Mouse (Mus musculus) embryonic facial prominence, embryonic 11.5 days (tissue): ENCODE measurements around the gene Scn8a. TPM values are rescaled to one million over a fixed set of nuclear protein-coding genes. Genes with fewer than 3 reads are reported as not detected.
A peak's percentile ranks its signal among the peaks of the same experiment; 100 is the strongest.

Source experiments
- ATAC-seq: fragments of 200-750 bp; cut with Nextera tagmentation; replicated peaks from 2 replicates; pipeline ENCODE4 v1.8.0; 2017; ENCODE audit warnings: low read depth; ENCODE audit not compliant: insufficient number of reproducible peaks, low FRiP score, low TSS enrichment
- DNase-seq: peaks from one replicate; pipeline ENCODE4 v3.0.0-alpha.2; 2015; ENCODE audit warnings: low spot score
- H3K27ac ChIP-seq: fragments of 300-500 bp; sonication (generic); replicated peaks from 2 replicates; pipeline ENCODE4 v1.5.1; 2014; ENCODE audit warnings: mild to moderate bottlenecking, low read depth, low read length, control low read depth
- H3K27me3 ChIP-seq: fragments of 300-500 bp; sonication (generic); 2 replicates; pipeline ENCODE4 v1.6.1; 2014; ENCODE audit warnings: mild to moderate bottlenecking, low read length, moderate library complexity, mixed read lengths; ENCODE audit not compliant: control insufficient read depth, insufficient read depth
- H3K36me3 ChIP-seq: fragments of 300-500 bp; sonication (generic); replicated peaks from 2 replicates; pipeline ENCODE4 v1.6.1; 2014; ENCODE audit warnings: low read depth, mild to moderate bottlenecking, low read length, moderate library complexity, mixed read lengths; ENCODE audit not compliant: control insufficient read depth, insufficient read depth
- H3K4me1 ChIP-seq: fragments of 300-500 bp; sonication (generic); 2 replicates; pipeline ENCODE4 v1.6.1; 2014; ENCODE audit warnings: low read length, mixed read lengths; ENCODE audit not compliant: control insufficient read depth, insufficient read depth
- H3K4me2 ChIP-seq: fragments of 300-500 bp; sonication (generic); 2 replicates; pipeline ENCODE4 v1.6.1; 2014; ENCODE audit warnings: low read depth, mild to moderate bottlenecking, control low read depth, low read length, moderate library complexity
- H3K4me3 ChIP-seq: fragments of 300-500 bp; sonication (generic); 2 replicates; pipeline ENCODE4 v1.5.1; 2014; ENCODE audit warnings: low read depth, low read length, control low read depth
- H3K9ac ChIP-seq: fragments of 300-500 bp; sonication (generic); replicated peaks from 2 replicates; pipeline ENCODE4 v1.6.1; 2014; ENCODE audit warnings: mild to moderate bottlenecking, control low read depth, low read length
- H3K9me3 ChIP-seq: fragments of 300-500 bp; sonication (generic); replicated peaks from 2 replicates; pipeline ENCODE4 v1.6.1; 2016; ENCODE audit warnings: mild to moderate bottlenecking, low read length, inconsistent platforms, mixed read lengths; ENCODE audit not compliant: control insufficient read depth
- WGBS: fragments of 180-500 bp; shearing (Covaris S2); extraction: QIAGEN DNeasy Blood & Tissue Kit; methylation state at CpG from one replicate; pipeline ENCODE4 v1.1.7; 2014; 5-methylcytosine and 5-hydroxymethylcytosine counted together
- polyA plus RNA-seq: library from polyadenylated mRNA; unstranded; fragments of >200 nt; fragmentation: Nextera tagmentation; extraction: Ambion mirVana; gene quantifications from 2 replicates; pipeline ENCODE4 v1.2.1, GENCODE M21; 2014

Scn8a gene
- polyA plus RNA-seq, 1 experiment from 2014 or later = 8.2 TPM

DNA sequence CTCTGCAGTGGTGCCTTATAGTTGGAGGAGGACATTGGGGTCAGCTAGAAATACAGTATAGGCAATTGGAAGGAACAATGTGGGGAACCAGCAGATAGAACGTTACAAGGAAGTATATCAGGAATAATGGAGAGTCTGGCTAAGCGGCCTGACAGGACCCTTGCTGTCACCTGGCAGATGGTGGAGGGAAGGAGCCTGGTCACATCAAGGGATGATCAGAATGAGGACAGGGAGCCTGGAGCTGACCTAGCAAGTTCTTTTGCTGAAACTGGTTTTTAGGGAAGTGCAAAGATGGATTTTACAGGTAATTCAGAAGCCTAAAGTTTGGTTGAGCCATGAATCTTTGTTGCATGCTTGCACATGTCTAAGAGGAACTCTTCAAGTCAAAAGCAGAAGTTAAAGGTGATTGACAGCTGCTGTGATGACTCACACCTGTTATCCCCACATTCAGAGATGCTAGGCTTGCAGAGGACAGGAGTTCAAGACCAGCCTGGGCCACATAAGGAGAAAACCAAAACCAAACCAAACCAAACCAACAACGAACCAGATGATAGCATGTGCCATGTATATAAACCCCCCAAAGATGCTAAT is 43.1 kb downstream of the Scn8a start:
- H3K27ac ChIP-seq = no peak overlapping the region
- no peaks in the 10 kb centered on the region for H3K9me3 ChIP-seq
- DNase-seq = no peak
- no peak overlapping the region for H3K4me2 ChIP-seq
- no peaks in the 10 kb centered on the region for H3K4me1 ChIP-seq
- H3K9ac ChIP-seq = no peak overlapping the region
- 86% methylated on average over 3 of the region's 3 CpGs for WGBS
- H3K27me3 ChIP-seq = no peaks in the 10 kb centered on the region
- ATAC-seq = no peak
- no peak overlapping the region for H3K4me3 ChIP-seq
- H3K36me3 ChIP-seq = no peaks in the 10 kb centered on the region

DNA sequence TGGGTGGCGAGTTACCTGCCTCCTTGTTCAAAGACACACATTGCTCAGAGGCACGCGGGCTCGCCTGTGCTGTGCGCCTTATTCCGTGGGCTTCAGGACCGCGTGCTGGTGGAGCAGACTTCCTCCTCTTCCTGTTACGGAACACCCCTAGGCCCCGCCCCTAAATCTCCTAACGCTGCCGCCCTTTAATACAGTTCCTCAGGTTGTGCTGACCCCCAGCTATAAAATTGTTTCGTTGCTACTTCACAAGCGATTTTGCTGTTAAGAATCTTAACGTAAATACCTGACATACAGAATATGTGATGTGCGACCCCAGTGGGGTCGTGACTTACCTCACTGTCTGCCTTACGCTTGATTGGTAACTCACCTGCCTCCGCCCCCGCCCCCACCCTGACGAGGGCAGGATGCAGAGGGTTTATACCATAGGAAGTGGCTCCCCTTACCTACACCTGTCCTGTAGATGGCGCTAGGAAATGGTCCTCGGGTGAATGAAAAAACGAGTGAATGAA is 45.1 kb downstream of the Scn8a start:
- no peaks in the 10 kb centered on the region for H3K36me3 ChIP-seq
- 3% methylated on average over 24 of the region's 24 CpGs for WGBS
- ATAC-seq (peak; percentile 58; the same call in 1 of the 2 replicates), DNase-seq (peak; percentile 79)
- peak overlapping the region; percentile 14 for H3K4me2 ChIP-seq
- no peaks in the 10 kb centered on the region for H3K4me1 ChIP-seq
- no peak overlapping the region for H3K27ac ChIP-seq
- H3K9me3 ChIP-seq = no peaks in the 10 kb centered on the region
- H3K4me3 ChIP-seq = peak overlapping the region; percentile 19; the same call in 1 of the 2 replicates
- H3K27me3 ChIP-seq = no peaks in the 10 kb centered on the region
- H3K9ac ChIP-seq = no peak overlapping the region

- DNase-seq (no peak), ATAC-seq (no peak)
- Histone ChIP-seq H3K9ac (no peak overlapping the region), H3K27ac (no peak overlapping the region), H3K27me3 (no peaks in the 10 kb centered on the region), H3K4me2 (no peak overlapping the region), H3K36me3 (no peaks in the 10 kb centered on the region), H3K4me3 (no peak overlapping the region), H3K9me3 (no peaks in the 10 kb centered on the region), H3K4me1 (no peaks in the 10 kb centered on the region)
- 53% methylated on average over 4 of the region's 4 CpGs for whole genome bisulfite sequencing
Observed at GRCm38 (mm10) chr15:100918046-100918445, 48.4 kb downstream of the Scn8a start.

- DNase-seq = no peak
- no peaks in the 10 kb centered on the region for H3K36me3 ChIP-seq
- no peak for ATAC-seq
- H3K4me3 ChIP-seq = no peak overlapping the region
- no peaks in the 10 kb centered on the region for H3K27me3 ChIP-seq
- no peak overlapping the region for H3K4me2 ChIP-seq
- WGBS = 94% methylated on average over 11 of the region's 11 CpGs
- no peaks in the 10 kb centered on the region for H3K4me1 ChIP-seq
- H3K27ac ChIP-seq = no peak overlapping the region
- no peak overlapping the region for H3K9ac ChIP-seq
- no peaks in the 10 kb centered on the region for H3K9me3 ChIP-seq
Observed at GRCm38 (mm10) chr15:100922210-100922609, 52.6 kb downstream of the Scn8a start.

- WGBS = 26% methylated on average over 19 of the region's 19 CpGs
- Histone ChIP-seq H3K4me2 (no peak overlapping the region), H3K4me3 (no peak overlapping the region), H3K9me3 (no peaks in the 10 kb centered on the region), H3K4me1 (no peaks in the 10 kb centered on the region), H3K27ac (no peak overlapping the region), H3K9ac (no peak overlapping the region), H3K36me3 (no peaks in the 10 kb centered on the region), H3K27me3 (no peaks in the 10 kb centered on the region)
- peak; percentile 46 for DNase-seq
- no peak for ATAC-seq
Observed at GRCm38 (mm10) chr15:100923476-100923875, 53.8 kb downstream of the Scn8a start.

- H3K9me3 ChIP-seq = no peaks in the 10 kb centered on the region
- H3K36me3 ChIP-seq = no peaks in the 10 kb centered on the region
- H3K4me1 ChIP-seq = no peaks in the 10 kb centered on the region
- no peak overlapping the region for H3K4me2 ChIP-seq
- ATAC-seq = no peak
- WGBS = 63% methylated on average over 10 of the region's 10 CpGs
- no peak for DNase-seq
- H3K27me3 ChIP-seq = no peaks in the 10 kb centered on the region
- no peak overlapping the region for H3K9ac ChIP-seq
- H3K4me3 ChIP-seq = no peak overlapping the region
- H3K27ac ChIP-seq = no peak overlapping the region
Observed at GRCm38 (mm10) chr15:100924941-100925340, 55.3 kb downstream of the Scn8a start.

DNA sequence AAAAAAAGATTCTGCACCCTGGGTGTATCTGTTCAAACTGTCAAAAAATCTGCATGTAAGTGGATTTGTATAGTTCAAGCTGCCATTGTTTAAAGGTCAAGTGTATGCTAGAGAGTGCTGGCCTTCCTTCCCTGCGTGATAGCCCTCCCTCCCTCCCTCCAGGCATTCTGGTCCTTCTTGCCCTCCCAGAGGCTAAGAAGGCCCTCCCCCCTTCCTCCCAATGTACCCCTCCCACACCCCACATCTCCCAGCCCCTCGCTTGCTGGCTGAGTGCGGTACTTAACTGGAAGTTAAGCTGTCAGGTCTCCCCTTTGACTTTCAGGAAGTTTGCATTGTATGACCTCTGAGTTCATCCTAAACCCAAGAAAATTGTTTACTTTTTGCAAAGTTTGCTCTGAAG is 60.8 kb downstream of the Scn8a start:
- Histone ChIP-seq H3K9ac (no peak overlapping the region), H3K27me3 (no peaks in the 10 kb centered on the region), H3K4me3 (no peak overlapping the region), H3K4me2 (no peak overlapping the region), H3K9me3 (no peaks in the 10 kb centered on the region), H3K36me3 (no peaks in the 10 kb centered on the region), H3K4me1 (no peaks in the 10 kb centered on the region), H3K27ac (no peak overlapping the region)
- ATAC-seq = no peak
- WGBS = 29% methylated on average over 3 of the region's 3 CpGs
- no peak for DNase-seq

GRCm38 (mm10) chr15:100936176-100936575 is 66.5 kb downstream of the Scn8a start:
- Histone ChIP-seq H3K9ac (peak overlapping the region; percentile 32; the same call in 1 of the 2 replicates), H3K36me3 (no peaks in the 10 kb centered on the region), H3K4me3 (0 out of 2 replicates have a peak overlapping the region, but pooled peaks have one; percentile 3), H3K4me1 (no peaks in the 10 kb centered on the region; the same call in 1 of the 2 replicates), H3K27me3 (no peaks in the 10 kb centered on the region), H3K4me2 (peak overlapping the region; percentile 10; the same call in 1 of the 2 replicates), H3K9me3 (no peaks in the 10 kb centered on the region), H3K27ac (no peak overlapping the region)
- ATAC-seq = no peak
- no peak for DNase-seq
- WGBS = 65% methylated on average over 24 of the region's 24 CpGs
